Mouse (Mus musculus) left cerebral cortex, postnatal 14 days (tissue): Measurements from ENCODE around the gene Skint7. TPM values are rescaled to one million over a fixed set of nuclear protein-coding genes. Genes with fewer than 3 reads are reported as not detected.
A peak's percentile ranks its signal among the peaks of the same experiment; 100 is the strongest.
"Not testable (repeated sequence)": the region's sequence is repeated elsewhere in the genome, so short reads cannot be mapped to it uniquely, and the experiment has no call there.

Source experiments
- DNase-seq, 2 experiments: peaks; one replicate each; pipeline ENCODE4 v3.0.0; 2021 to 2022; ENCODE audit warnings: low spot score in 2 of 2, mixed read lengths in 1 of 2
- intact Hi-C: fragments of 180-260 bp; cut with DNase I; formaldehyde crosslinking; loops from one replicate; pipeline ENCODE4 v1.15.1; 2025
- long read RNA-seq, 2 experiments: library from polyadenylated mRNA; stranded (forward); transcript quantifications; one replicate each; pipeline ENCODE4 v2.0.0; 2021
- total RNA-seq, 2 experiments: library from RNA; stranded (reverse); gene quantifications; 2 replicates each; pipeline ENCODE4 v1.2.3; 2021

The Skint7 gene
- total RNA-seq, result under 1 TPM; 0.42 to 0.72 TPM
- long read RNA-seq, experiment 1, result 0 reads
- long read RNA-seq, experiment 2, result 0 reads

- intact Hi-C loops, result no loop called here
- no peak for DNase-seq
Measured at GRCm38 (mm10) chr4:111972623-111973022, at the start of gene Skint7. Gene Skint7 (plus strand): TSS chr4:111972923.

GRCm38 (mm10) chr4:111961309-111961708 lies 11.4 kb upstream of the Skint7 start:
- intact Hi-C loops, result no loop called here
- DNase-seq, result peak in 1 of 2 experiments; percentile 2

GRCm38 (mm10) chr4:111963241-111963640 lies 9.5 kb upstream of the Skint7 start:
- DNase-seq, intact Hi-C loops: not testable (repeated sequence)

- intact Hi-C loops, result no loop called here
- no peak for DNase-seq
Measured at GRCm38 (mm10) chr4:111963669-111964068, 9.1 kb upstream of the Skint7 start.

GRCm38 (mm10) chr4:112005969-112006368 lies 33.2 kb downstream of the Skint7 start, which contains the start of gene Skint1:
Gene Skint1 (plus strand): TSS chr4:112006269.
- intact Hi-C loops, result no loop called here
- no peak for DNase-seq

Other genes starting within 250 kb of the Skint7 start
- gene Slc5a9, start 70.0 kb upstream of the Skint7 start, total RNA-seq, result not detected
- gene Skint8, start 53.5 kb upstream of the Skint7 start, total RNA-seq, result under 1 TPM in 1 of 2 experiments, not detected in 1; 0.36 TPM
- gene Skint1, start 33.3 kb downstream of the Skint7 start, total RNA-seq, result not detected
- not detected for gene Skint4, start 99.1 kb downstream of the Skint7 start, total RNA-seq